18 mouse cellular contexts compared by ENCODE assay signal in genomic region chr4:89433528-89433927, GRCm38 (mm10).
"Had no signal": no experiment of that assay in that cellular context is flagged by ENCODE, and none has a peak within 500 bp of the region (broad histone marks: within the 10 kb centered on the region; RNA-seq: fewer than 3 reads in every experiment).

No protein-coding gene starts in this region.

- H3K9ac ChIP-seq: liver, embryonic 13.5 days; lung, embryonic 14.5 days; midbrain, embryonic 12.5 days; midbrain, embryonic 15.5 days; neural tube, embryonic 13.5 days had no signal

- H3K4me1 ChIP-seq: midbrain, embryonic 12.5 days; midbrain, embryonic 15.5 days; neural tube, embryonic 13.5 days had no signal

- H3K4me2 ChIP-seq: liver, embryonic 13.5 days; lung, embryonic 14.5 days; midbrain, embryonic 12.5 days; midbrain, embryonic 15.5 days; neural tube, embryonic 13.5 days had no signal

- H3K4me3 ChIP-seq: left cerebral cortex, adult 2 months; liver, embryonic 13.5 days; midbrain, embryonic 12.5 days; midbrain, embryonic 15.5 days; myocyte; neural tube, embryonic 13.5 days had no signal

- H3K27me3 ChIP-seq: liver, embryonic 13.5 days; midbrain, embryonic 12.5 days; midbrain, embryonic 15.5 days; neural tube, embryonic 13.5 days had no signal

- H3K36me3 ChIP-seq: liver, embryonic 13.5 days; midbrain, embryonic 12.5 days; midbrain, embryonic 15.5 days; neural tube, embryonic 13.5 days had no signal

- DNase-seq: kidney, adult 2 months; kidney, postnatal 25 days; layer of hippocampus, postnatal 36 days; liver, embryonic 13.5 days; lung, embryonic 14.5 days; right cerebral cortex, postnatal 14 days; right cerebral cortex, postnatal 4 days; spleen, adult 18-20 months; thymus, adult 18-20 months; thymus, postnatal 36 days had no signal

- H3K27ac ChIP-seq: kidney, postnatal 0 days; left cerebral cortex, adult 2 months; liver, embryonic 13.5 days; macrophage; midbrain, embryonic 12.5 days; midbrain, embryonic 15.5 days; neural tube, embryonic 13.5 days had no signal

- ATAC-seq: lung, postnatal 0 days; midbrain, embryonic 15.5 days had no signal

- H3K9me3 ChIP-seq: liver, embryonic 13.5 days; midbrain, embryonic 12.5 days; midbrain, embryonic 15.5 days; neural tube, embryonic 13.5 days had no signal
